Mouse (Mus musculus) mouse embryonic stem cell (cell line): ENCODE results near the gene Slc27a2.
"Not testable (repeated sequence)": the region's sequence is repeated elsewhere in the genome, so short reads cannot be mapped to it uniquely, and the experiment has no call there.

Experiments
- in situ Hi-C, 2 experiments: fragments of 300-500 bp; cut with MboI; formaldehyde crosslinking; loops; 1 replicate in 1 of 2; 3 replicates in 1 of 2; pipeline ENCODE4 v1.14.3; 2019 to 2020; ENCODE audit warnings: low sequenced_read_pairs in 2 of 2, low pct_unique_long_range_greater_than_20kb in 1 of 2, mixed read lengths in 1 of 2; ENCODE audit not compliant: unreplicated experiment in 1 of 2

Slc27a2 gene

GRCm38 (mm10) chr2:126596347-126597072, 44.3 kb downstream of the Slc27a2 start:
- in situ Hi-C loops: loop anchor here (5.0 to 25.0 kb wide), 5 partner anchors 46 to 416 kb away; partner anchors contain the start of genes Ap4e1 (in 2 of the 2) and Usp50 (in 1 of the 2)

DNA sequence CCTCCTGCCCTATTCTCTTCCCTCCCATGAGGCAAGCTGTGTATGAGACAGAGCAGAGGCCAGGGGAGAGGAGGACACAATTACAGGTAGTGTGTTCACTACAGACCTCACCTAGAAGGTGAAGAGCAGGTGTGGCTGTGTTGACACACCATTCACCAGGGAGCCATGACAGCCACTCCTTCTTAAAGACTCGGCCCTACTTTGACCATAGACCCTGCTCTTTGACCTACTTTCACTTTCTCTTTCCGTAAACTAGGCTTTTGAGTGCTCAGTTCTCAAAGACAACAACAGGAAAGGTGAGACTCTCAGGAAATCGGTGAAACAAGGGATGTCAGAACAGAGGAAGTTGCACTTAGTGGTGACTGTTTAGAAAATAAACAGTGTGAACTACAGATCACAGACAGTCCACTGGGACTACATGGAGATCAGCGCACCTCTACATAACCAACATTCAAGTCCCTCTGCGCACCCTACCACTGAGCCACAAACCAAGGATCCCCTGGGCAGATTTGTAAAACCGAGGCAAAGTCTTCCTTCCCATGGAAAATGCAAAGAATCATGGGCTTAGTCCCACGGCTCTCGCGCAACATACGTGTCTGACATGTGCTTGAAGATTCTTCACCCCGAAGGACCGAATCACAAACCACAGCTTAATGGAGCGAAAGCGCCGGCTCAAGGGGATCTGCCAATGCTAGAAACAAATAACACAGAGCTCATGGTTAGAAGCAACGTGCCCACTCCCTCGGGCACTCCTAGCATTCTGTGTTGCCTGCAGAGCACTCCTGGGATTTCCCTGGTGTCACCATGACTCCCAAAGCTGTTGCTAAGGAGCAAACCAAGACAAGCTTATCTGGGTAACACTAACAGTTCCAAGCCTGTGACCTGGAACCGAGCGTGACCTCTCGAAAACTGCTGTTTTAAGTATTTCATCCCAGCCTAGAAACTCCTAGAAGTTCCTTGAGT, 45.4 kb downstream of the Slc27a2 start:
- in situ Hi-C loops: loop anchor here (5.0 to 25.0 kb wide), 5 partner anchors 45 to 415 kb away; partner anchors contain the start of genes Ap4e1 (in 2 of the 2) and Usp50 (in 1 of the 2)

- in situ Hi-C loops: loop anchor here (5.0 to 25.0 kb wide), 5 partner anchors 44 to 414 kb away; partner anchors contain the start of genes Ap4e1 (in 2 of the 2) and Usp50 (in 1 of the 2)
Measured at GRCm38 (mm10) chr2:126598359-126598758, 46.2 kb downstream of the Slc27a2 start.

DNA sequence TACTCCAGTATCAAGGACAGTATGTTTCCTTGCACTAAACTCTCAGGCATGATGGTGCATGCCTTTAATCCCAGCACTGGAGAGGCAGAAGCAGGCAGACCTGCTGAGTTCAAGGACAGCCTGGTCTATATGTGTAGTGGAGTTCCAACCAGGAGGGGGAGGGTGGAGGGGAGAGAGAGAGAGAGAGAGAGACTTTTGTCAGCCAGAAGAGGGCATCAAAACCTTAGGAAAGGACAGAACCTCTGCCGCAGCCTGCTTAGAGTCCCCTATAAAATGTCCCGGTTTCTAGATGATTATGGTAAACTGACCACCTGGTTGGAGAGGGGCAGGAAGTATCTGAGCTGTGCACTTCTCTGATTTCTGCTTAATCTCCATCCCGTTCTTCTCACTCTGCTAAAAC, 46.8 kb downstream of the Slc27a2 start:
- in situ Hi-C loops: loop anchor here (5.0 to 25.0 kb wide), 5 partner anchors 43 to 413 kb away; partner anchors contain the start of genes Ap4e1 (in 2 of the 2) and Usp50 (in 1 of the 2)

GRCm38 (mm10) chr2:126600533-126600932, 48.3 kb downstream of the Slc27a2 start:
- in situ Hi-C loops: no loop called here

- in situ Hi-C loops: no loop called here
Measured at GRCm38 (mm10) chr2:126601918-126602600, 49.9 kb downstream of the Slc27a2 start.

- in situ Hi-C loops: no loop called here
Measured at GRCm38 (mm10) chr2:126606061-126606687, 54.0 kb downstream of the Slc27a2 start.

GRCm38 (mm10) chr2:126606688-126607062, 54.5 kb downstream of the Slc27a2 start:
- in situ Hi-C loops: no loop called here

- in situ Hi-C loops: no loop called here
Measured at GRCm38 (mm10) chr2:126607553-126608203, 55.5 kb downstream of the Slc27a2 start.

- in situ Hi-C loops: not testable (repeated sequence)
Measured at GRCm38 (mm10) chr2:126609600-126609999, 57.4 kb downstream of the Slc27a2 start.

DNA sequence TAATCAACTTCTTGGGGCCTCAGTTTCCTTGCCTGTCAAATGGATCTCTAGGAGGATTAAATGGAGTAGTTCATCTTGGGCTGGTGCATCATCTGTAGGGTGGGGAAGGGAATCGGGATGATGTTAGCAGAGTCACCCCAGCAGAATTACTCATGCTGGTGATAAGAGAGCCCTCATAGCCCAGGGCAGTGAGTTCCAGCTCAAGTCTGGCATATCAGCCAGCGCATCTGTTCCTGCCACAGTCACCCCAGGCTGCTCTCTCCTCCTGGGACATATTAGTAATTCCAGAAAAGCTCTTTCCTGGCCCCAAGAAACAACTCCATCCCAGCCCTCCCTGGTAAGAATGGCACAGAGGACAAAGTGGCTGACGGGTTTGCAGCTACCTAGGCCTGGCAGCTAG, 63.1 kb downstream of the Slc27a2 start:
- in situ Hi-C loops: no loop called here

- in situ Hi-C loops: no loop called here
Measured at GRCm38 (mm10) chr2:126618470-126619179, 66.4 kb downstream of the Slc27a2 start.

GRCm38 (mm10) chr2:126619249-126619704, 67.1 kb downstream of the Slc27a2 start, which contains the start of gene Hdc:
Hdc (minus strand) TSS chr2:126619299.
- in situ Hi-C loops: no loop called here

- in situ Hi-C loops: no loop called here
Measured at GRCm38 (mm10) chr2:126622455-126622854, 70.2 kb downstream of the Slc27a2 start.

- in situ Hi-C loops: no loop called here
Measured at GRCm38 (mm10) chr2:126623138-126623537, 70.9 kb downstream of the Slc27a2 start.

DNA sequence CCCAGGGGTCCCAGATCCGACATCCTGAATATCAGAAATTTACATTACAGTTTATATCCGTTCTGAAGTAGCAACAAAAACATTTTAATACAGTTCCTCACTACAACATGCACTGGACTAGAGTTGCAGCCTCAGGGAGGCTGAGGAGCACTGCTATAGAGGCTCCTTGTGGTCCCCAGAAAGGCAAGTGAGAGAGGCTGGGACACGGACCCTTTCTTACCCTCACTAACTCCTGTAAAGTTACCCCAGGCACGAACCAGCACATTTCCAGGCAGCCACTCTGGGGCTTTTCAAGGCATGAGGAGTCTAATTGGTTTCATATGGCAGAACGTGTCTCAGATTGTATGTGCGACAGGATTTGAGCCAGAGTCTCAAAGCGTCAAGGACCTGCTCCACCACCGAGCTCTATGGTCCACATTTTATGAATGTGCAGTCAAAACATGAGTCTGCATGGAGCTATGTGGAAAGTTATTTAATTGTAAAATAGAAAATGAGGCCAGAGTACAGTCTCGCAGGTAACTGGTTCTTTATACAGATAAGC, 76.3 kb downstream of the Slc27a2 start:
- in situ Hi-C loops: no loop called here

- in situ Hi-C loops: no loop called here
Measured at GRCm38 (mm10) chr2:126633165-126633564, 81.0 kb downstream of the Slc27a2 start.
